Mouse (Mus musculus) right cerebral cortex, postnatal 25 days (tissue): ENCODE measurements around the gene B4galt1.

Experiments used
- DNase-seq: peaks from one replicate; pipeline ENCODE4 v3.0.0; 2022

Gene B4galt1

DNA sequence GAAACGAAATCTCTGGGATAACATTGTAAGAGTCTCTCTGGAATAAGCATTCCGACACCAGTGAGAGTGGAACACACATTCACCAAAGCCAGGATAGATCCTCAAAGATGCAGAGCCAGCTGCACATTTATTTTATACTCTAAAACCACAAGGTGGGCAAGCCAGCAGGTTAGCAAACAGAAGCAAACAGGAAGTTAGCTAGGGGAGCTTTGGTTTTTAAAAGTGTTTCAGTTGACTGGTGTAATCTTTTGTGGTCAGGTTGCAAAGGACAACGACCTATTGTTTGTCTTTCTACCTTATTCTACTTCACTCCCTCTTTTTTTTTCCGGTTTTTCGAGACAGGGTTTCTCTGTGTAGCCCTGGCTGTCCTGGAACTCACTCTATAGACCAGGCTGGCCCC lies 93.9 kb downstream of the B4galt1 start:
- no peak for DNase-seq

DNA sequence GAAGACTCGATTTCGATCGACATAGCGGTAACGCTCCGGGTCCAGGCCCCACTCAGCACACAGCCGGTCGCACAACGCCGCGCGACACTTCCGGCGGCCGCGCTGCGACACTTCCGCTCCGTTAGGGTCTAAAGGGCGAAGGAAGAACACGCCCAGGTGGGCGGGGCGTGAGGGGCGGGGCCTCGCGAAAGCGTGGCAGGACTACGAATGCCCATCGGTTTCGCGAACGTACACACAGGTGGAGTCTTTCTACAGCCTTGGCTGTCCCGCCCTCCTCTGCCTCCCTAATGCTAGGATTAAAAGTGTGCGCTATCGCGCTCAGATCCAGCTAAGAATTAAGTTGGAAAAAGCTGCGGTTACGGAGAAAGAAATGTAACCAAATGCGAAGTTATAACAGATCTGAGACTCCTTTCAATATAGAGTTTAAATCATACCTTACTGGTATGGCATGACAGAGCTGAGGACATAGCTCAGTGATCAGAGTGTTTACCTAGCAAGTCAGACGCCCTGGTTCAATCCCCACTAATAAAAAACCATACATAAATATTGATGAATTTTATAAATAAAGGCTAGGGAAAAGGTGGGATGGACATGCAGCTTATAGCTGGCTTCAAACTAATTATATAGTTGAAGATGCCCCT lies 95.9 kb downstream of the B4galt1 start, which contains the start of gene Smu1:
Gene Smu1, minus strand, starts transcription at position 144 of the 641 bp plus-strand sequence.
- peak; percentile 97 for DNase-seq

DNA sequence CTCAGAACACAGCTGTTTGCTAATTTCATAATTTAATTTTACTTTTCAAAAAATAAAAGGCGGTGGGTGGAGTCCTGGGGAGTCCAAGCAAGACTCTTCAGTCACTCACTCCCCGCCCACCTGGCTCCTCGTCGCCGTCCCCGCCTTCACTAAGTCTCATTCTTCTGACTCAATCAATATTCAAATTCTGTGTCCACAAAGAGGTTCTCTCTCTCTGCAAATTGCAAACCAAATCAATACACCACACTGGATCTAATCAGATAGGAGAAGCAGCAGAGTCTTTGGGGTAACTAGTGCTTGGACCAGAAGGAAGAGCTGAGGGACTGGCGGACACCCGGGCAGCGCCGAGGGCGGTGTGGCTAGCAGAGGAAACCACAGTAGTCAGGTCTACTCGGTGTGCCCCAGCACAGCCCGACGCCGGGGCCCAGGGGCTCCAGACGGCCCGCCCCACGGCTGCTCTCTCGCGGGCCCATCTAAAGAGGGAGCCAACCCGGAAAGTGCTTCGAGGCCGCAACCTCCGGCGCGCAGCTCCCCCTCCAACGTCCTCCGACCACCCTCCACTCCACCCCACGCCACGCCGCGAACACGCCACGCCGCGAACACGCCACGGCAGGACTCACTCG lies 96.5 kb downstream of the B4galt1 start:
- no peak for DNase-seq
